Mouse (Mus musculus): ENCODE measurements at regions not wholly inside any gene's neighbourhood (a gene's known extent, or its start where the extent isn't known, plus 50 kb on each side); places are given as distances from the start of the nearest gene placed in this dataset.
"Not testable (repeated sequence)": the region's sequence is repeated elsewhere in the genome, so short reads cannot be mapped to it uniquely, and the experiment has no call there.

DNA sequence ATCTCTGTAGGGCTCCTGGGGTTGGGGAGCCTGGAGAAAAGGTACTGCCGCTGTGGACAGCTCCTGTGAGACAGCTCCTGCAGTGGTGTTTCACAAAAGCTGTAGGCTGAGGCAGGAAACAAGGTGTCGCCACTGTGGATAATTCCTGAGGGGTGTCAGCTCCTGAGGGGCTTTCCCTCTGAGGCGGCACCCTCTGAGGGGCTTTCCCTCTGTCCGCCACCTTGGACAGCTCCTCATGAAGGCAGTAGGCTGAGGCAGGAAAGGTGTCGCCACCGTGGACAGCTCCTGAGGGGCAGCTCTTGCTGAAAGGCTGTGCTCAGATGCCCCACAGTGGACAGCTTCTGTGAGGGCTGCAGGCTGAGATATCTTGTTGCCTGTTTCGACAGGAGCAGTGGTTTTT lies 127.1 kb downstream of the Cyld start:
- no peaks in the 10 kb centered on the region for H3K79me2 ChIP-seq (replicated peaks; ENCODE audit: control insufficient read depth, insufficient read depth, low read length)
- intact Hi-C loops (cut with DNase I): no loop called here
- no peak for TF ChIP-seq EP300 (IDR thresholded peaks at IDR 0.05; ENCODE audit: insufficient read depth, low read depth, low read length)
- no peak for TF ChIP-seq POLR2A (IDR thresholded peaks at IDR 0.05; ENCODE audit: insufficient read depth, low read depth, low read length)
- no peak for TF ChIP-seq CTCF (IDR thresholded peaks at IDR 0.05)
- WGBS: 74% methylated on average over 7 of the region's 7 CpGs
- no peaks in the 10 kb centered on the region for H3K4me1 ChIP-seq (ENCODE audit: control insufficient read depth, insufficient read depth, low read length)
- DNase-seq: no peak
- H3K36me3 ChIP-seq (ENCODE audit: control insufficient read depth, insufficient read depth, low read length): no peaks in the 10 kb centered on the region
- no peak overlapping the region for H3K27ac ChIP-seq
- H3K9ac ChIP-seq (ENCODE audit: low read depth, low read length): no peak overlapping the region
- no peak overlapping the region for H3K4me3 ChIP-seq
- no peaks in the 10 kb centered on the region; the same call in 1 of the 2 replicates for H3K27me3 ChIP-seq (ENCODE audit: control insufficient read depth, insufficient read depth, low read length)

- intact Hi-C loops (cut with DNase I): no loop called here
- Histone ChIP-seq H3K79me2 (replicated peaks; ENCODE audit: control insufficient read depth, insufficient read depth, low read length) (no peaks in the 10 kb centered on the region), H3K9ac (ENCODE audit: low read depth, low read length) (no peak overlapping the region), H3K4me1 (ENCODE audit: control insufficient read depth, insufficient read depth, low read length) (no peaks in the 10 kb centered on the region), H3K27me3 (ENCODE audit: control insufficient read depth, insufficient read depth, low read length) (no peaks in the 10 kb centered on the region; the same call in 1 of the 2 replicates), H3K4me3 (no peak overlapping the region), H3K36me3 (ENCODE audit: control insufficient read depth, insufficient read depth, low read length) (no peaks in the 10 kb centered on the region), H3K27ac (no peak overlapping the region)
- TF ChIP-seq EP300 (IDR thresholded peaks at IDR 0.05; ENCODE audit: insufficient read depth, low read depth, low read length): no peak
- no peak for TF ChIP-seq CTCF (IDR thresholded peaks at IDR 0.05)
- no peak for TF ChIP-seq POLR2A (IDR thresholded peaks at IDR 0.05; ENCODE audit: insufficient read depth, low read depth, low read length)
- no peak for DNase-seq
- 70% methylated on average over 5 of the region's 5 CpGs for WGBS
These were observed 123.5 kb downstream of the Cyld start for GRCm38 (mm10) chr8:88820275-88820850.

- TF ChIP-seq POLR2A (IDR thresholded peaks at IDR 0.05; ENCODE audit: insufficient read depth, low read depth, low read length) (no peak), EP300 (IDR thresholded peaks at IDR 0.05; ENCODE audit: insufficient read depth, low read depth, low read length) (no peak), CTCF (IDR thresholded peaks at IDR 0.05) (no peak)
- H3K36me3 ChIP-seq (ENCODE audit: control insufficient read depth, insufficient read depth, low read length): no peaks in the 10 kb centered on the region
- H3K79me2 ChIP-seq (replicated peaks; ENCODE audit: control insufficient read depth, insufficient read depth, low read length): no peaks in the 10 kb centered on the region
These were observed 119.6 kb downstream of the Cyld start for GRCm38 (mm10) chr8:88816461-88816860.

GRCm38 (mm10) chr8:88814246-88814645 lies 117.4 kb downstream of the Cyld start:
- H3K9ac ChIP-seq (ENCODE audit: low read depth, low read length): no peak overlapping the region
- 84% methylated on average over 6 of the region's 6 CpGs for WGBS
- H3K27me3 ChIP-seq (ENCODE audit: control insufficient read depth, insufficient read depth, low read length): no peaks in the 10 kb centered on the region; the same call in 1 of the 2 replicates
- TF ChIP-seq POLR2A (IDR thresholded peaks at IDR 0.05; ENCODE audit: insufficient read depth, low read depth, low read length) (no peak), CTCF (IDR thresholded peaks at IDR 0.05) (no peak), EP300 (IDR thresholded peaks at IDR 0.05; ENCODE audit: insufficient read depth, low read depth, low read length) (no peak)
- intact Hi-C loops (cut with DNase I): no loop called here
- no peaks in the 10 kb centered on the region for H3K36me3 ChIP-seq (ENCODE audit: control insufficient read depth, insufficient read depth, low read length)
- no peak overlapping the region for H3K27ac ChIP-seq
- no peaks in the 10 kb centered on the region for H3K4me1 ChIP-seq (ENCODE audit: control insufficient read depth, insufficient read depth, low read length)
- no peak for DNase-seq
- no peak overlapping the region for H3K4me3 ChIP-seq
- H3K79me2 ChIP-seq (replicated peaks; ENCODE audit: control insufficient read depth, insufficient read depth, low read length): no peaks in the 10 kb centered on the region

More at GRCm38 (mm10) chr8:88816461-88816860, 119.6 kb downstream of the Cyld start:
- Histone ChIP-seq H3K9ac (ENCODE audit: low read depth, low read length) (no peak overlapping the region), H3K4me1 (ENCODE audit: control insufficient read depth, insufficient read depth, low read length) (no peaks in the 10 kb centered on the region), H3K4me3 (no peak overlapping the region), H3K27ac (no peak overlapping the region), H3K27me3 (ENCODE audit: control insufficient read depth, insufficient read depth, low read length) (no peaks in the 10 kb centered on the region; the same call in 1 of the 2 replicates)
- 59% methylated on average over 5 of the region's 5 CpGs for WGBS
- DNase-seq: no peak
- intact Hi-C loops (cut with DNase I): no loop called here

DNA sequence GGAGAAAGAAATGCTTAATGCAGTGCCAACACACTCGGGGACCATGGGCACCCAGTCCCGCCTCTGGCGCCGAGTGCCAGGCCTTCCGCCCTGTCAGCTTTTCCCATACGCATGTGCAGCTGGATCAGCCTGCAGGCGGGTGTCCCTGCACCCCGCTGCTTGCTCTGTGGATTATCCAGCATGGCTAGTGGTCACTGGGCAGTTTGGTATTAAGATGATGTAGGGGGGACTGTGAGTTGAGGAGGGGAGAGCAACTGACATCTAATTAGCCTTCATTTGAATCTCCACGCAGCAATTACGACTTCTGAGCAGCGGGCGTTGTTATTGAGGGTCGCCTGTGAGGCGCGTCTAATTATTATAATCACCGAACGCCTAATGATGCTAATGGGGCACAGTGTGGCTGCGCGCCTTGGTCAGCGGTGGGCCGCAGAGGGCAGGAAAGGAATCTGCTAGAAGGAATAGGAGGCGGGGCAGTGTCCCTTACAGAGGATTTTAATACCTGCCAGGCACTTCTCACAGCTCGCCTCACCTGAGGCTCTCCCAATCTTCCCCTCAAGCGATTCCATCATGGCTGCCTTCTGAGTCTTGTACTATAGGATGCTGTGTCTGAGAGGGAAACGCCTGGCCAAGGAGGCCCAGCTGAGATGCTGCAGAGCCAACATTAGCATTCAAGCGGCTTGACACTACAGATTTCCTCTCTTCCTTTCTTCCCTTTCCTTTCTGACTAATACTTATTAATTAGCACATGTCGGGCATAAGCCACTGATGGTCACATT lies 116.3 kb downstream of the Cyld start:
- H3K27ac ChIP-seq: no peak overlapping the region
- no peak overlapping the region for H3K9ac ChIP-seq (ENCODE audit: low read depth, low read length)
- no peak overlapping the region for H3K4me3 ChIP-seq
- no peak for DNase-seq
- intact Hi-C loops (cut with DNase I): no loop called here
- H3K79me2 ChIP-seq (replicated peaks; ENCODE audit: control insufficient read depth, insufficient read depth, low read length): no peaks in the 10 kb centered on the region
- no peaks in the 10 kb centered on the region; the same call in 1 of the 2 replicates for H3K27me3 ChIP-seq (ENCODE audit: control insufficient read depth, insufficient read depth, low read length)
- 79% methylated on average over 27 of the region's 27 CpGs for WGBS
- no peaks in the 10 kb centered on the region for H3K4me1 ChIP-seq (ENCODE audit: control insufficient read depth, insufficient read depth, low read length)
- TF ChIP-seq CTCF (IDR thresholded peaks at IDR 0.05): no peak
- no peak for TF ChIP-seq POLR2A (IDR thresholded peaks at IDR 0.05; ENCODE audit: insufficient read depth, low read depth, low read length)
- TF ChIP-seq EP300 (IDR thresholded peaks at IDR 0.05; ENCODE audit: insufficient read depth, low read depth, low read length): no peak
- no peaks in the 10 kb centered on the region for H3K36me3 ChIP-seq (ENCODE audit: control insufficient read depth, insufficient read depth, low read length)

GRCm38 (mm10) chr8:88806851-88807250 lies 110.0 kb downstream of the Cyld start:
- H3K4me3 ChIP-seq; H3K27ac ChIP-seq; intact Hi-C loops (cut with DNase I); H3K9ac ChIP-seq (ENCODE audit: low read depth, low read length); H3K79me2 ChIP-seq (replicated peaks; ENCODE audit: control insufficient read depth, insufficient read depth, low read length); H3K27me3 ChIP-seq (ENCODE audit: control insufficient read depth, insufficient read depth, low read length); H3K36me3 ChIP-seq (ENCODE audit: control insufficient read depth, insufficient read depth, low read length); H3K4me1 ChIP-seq (ENCODE audit: control insufficient read depth, insufficient read depth, low read length); DNase-seq: not testable (repeated sequence)
- 88% methylated on average over 10 of the region's 10 CpGs for WGBS

All from heart, adult 2 months (tissue).